ENCODE assay signal across 20 mouse cellular contexts in genomic region chr1:123316886-123317285, GRCm38 (mm10).
"Had no signal": no experiment of that assay in that cellular context is flagged by ENCODE, and none has a peak within 500 bp of the region (broad histone marks: within the 10 kb centered on the region; RNA-seq: fewer than 3 reads in every experiment).

No protein-coding gene starts in this region.

- H3K9me3 ChIP-seq: midbrain, embryonic 10.5 days; midbrain, embryonic 12.5 days; neural tube, embryonic 13.5 days; neural tube, embryonic 15.5 days; stomach, embryonic 15.5 days had no signal

- H3K36me3 ChIP-seq: midbrain, embryonic 10.5 days; midbrain, embryonic 12.5 days; neural tube, embryonic 13.5 days; neural tube, embryonic 15.5 days; stomach, embryonic 15.5 days had no signal

- ATAC-seq: midbrain, embryonic 16.5 days had no signal

- H3K4me3 ChIP-seq: midbrain, embryonic 10.5 days; midbrain, embryonic 12.5 days; myocyte; neural tube, embryonic 13.5 days; neural tube, embryonic 15.5 days; stomach, embryonic 15.5 days had no signal

- H3K27me3 ChIP-seq: midbrain, embryonic 12.5 days; neural tube, embryonic 13.5 days; neural tube, embryonic 15.5 days; stomach, embryonic 15.5 days had no signal

- H3K4me2 ChIP-seq: lung, embryonic 14.5 days; midbrain, embryonic 12.5 days; neural tube, embryonic 13.5 days; neural tube, embryonic 15.5 days; stomach, embryonic 15.5 days had no signal

- H3K9ac ChIP-seq: lung, embryonic 14.5 days; midbrain, embryonic 12.5 days; neural tube, embryonic 13.5 days; neural tube, embryonic 15.5 days; stomach, embryonic 15.5 days had no signal

- H3K4me1 ChIP-seq: midbrain, embryonic 10.5 days; midbrain, embryonic 12.5 days; neural tube, embryonic 13.5 days; neural tube, embryonic 15.5 days; stomach, embryonic 15.5 days had no signal

- DNase-seq: lung, embryonic 14.5 days; lung, postnatal 10 days; lung, postnatal 4 days; midbrain, embryonic 14.5 days; retina, postnatal 1 day; right cerebral cortex, adult 18-20 months; right cerebral cortex, postnatal 25 days; right cerebral cortex, postnatal 4 days; spleen, adult 18-20 months; thymus, adult 2 months; thymus, postnatal 25 days; thymus, postnatal 4 days had no signal

- H3K27ac ChIP-seq: midbrain, embryonic 10.5 days; midbrain, embryonic 12.5 days; neural tube, embryonic 13.5 days; neural tube, embryonic 15.5 days; stomach, embryonic 15.5 days; stomach, postnatal 0 days had no signal
